Mouse (Mus musculus) stomach, embryonic 14.5 days (tissue): ENCODE measurements around the gene Pptc7. TPM values are rescaled to one million over a fixed set of nuclear protein-coding genes. Genes with fewer than 3 reads are reported as not detected.

Source experiments
- ATAC-seq: fragments of 200-750 bp; cut with Nextera tagmentation; 2 replicates; pipeline ENCODE4 v1.8.0; 2017; ENCODE audit warnings: low read depth, moderate TSS enrichment; ENCODE audit not compliant: insufficient number of reproducible peaks, insufficient read depth, low FRiP score
- H3K27ac ChIP-seq: fragments of 300-500 bp; sonication (generic); 2 replicates; pipeline ENCODE4 v1.5.1; 2014; ENCODE audit warnings: mild to moderate bottlenecking, low read length, moderate library complexity, mixed read lengths
- H3K27me3 ChIP-seq: fragments of 300-500 bp; sonication (generic); 2 replicates; pipeline ENCODE4 v1.6.1; 2014; ENCODE audit warnings: low read length, control low read depth, mixed read lengths; ENCODE audit not compliant: control insufficient read depth, insufficient read depth
- H3K36me3 ChIP-seq: fragments of 300-500 bp; sonication (generic); 2 replicates; pipeline ENCODE4 v1.6.1; 2014; ENCODE audit warnings: mild to moderate bottlenecking, control low read depth, low read length, moderate library complexity, mixed read lengths; ENCODE audit not compliant: control insufficient read depth, insufficient read depth
- H3K4me1 ChIP-seq: fragments of 300-500 bp; sonication (generic); 2 replicates; pipeline ENCODE4 v1.6.1; 2014; ENCODE audit warnings: low read length, control low read depth, mixed read lengths; ENCODE audit not compliant: control insufficient read depth, insufficient read depth
- H3K4me2 ChIP-seq: fragments of 300-500 bp; sonication (generic); replicated peaks from 2 replicates; pipeline ENCODE4 v1.6.1; 2014; ENCODE audit warnings: low read depth, low read length, control low read depth
- H3K4me3 ChIP-seq: fragments of 300-500 bp; sonication (generic); 2 replicates; pipeline ENCODE4 v1.5.1; 2014; ENCODE audit warnings: low read depth, low read length, control low read depth
- H3K9ac ChIP-seq: fragments of 300-500 bp; sonication (generic); replicated peaks from 2 replicates; pipeline ENCODE4 v1.6.1; 2014; ENCODE audit warnings: low read depth, mild to moderate bottlenecking, control low read depth, low read length, moderate library complexity, mixed read lengths
- H3K9me3 ChIP-seq: fragments of 300-500 bp; sonication (generic); 2 replicates; pipeline ENCODE4 v1.6.1; 2016; ENCODE audit warnings: low read depth, low read length, control low read depth; ENCODE audit not compliant: control insufficient read depth
- WGBS: fragments of 180-500 bp; shearing (Covaris S2); extraction: QIAGEN DNeasy Blood & Tissue Kit; methylation state at CpG from one replicate; pipeline ENCODE4 v1.1.7; 2014; 5-methylcytosine and 5-hydroxymethylcytosine counted together
- polyA plus RNA-seq: library from polyadenylated mRNA; unstranded; fragments of >200 nt; fragmentation: Nextera tagmentation; extraction: Ambion mirVana; gene quantifications from 2 replicates; pipeline ENCODE4 v1.2.1, GENCODE M21; 2014

Gene Pptc7
- polyA plus RNA-seq, 1 experiment from 2014 or later: 11.3 TPM

DNA sequence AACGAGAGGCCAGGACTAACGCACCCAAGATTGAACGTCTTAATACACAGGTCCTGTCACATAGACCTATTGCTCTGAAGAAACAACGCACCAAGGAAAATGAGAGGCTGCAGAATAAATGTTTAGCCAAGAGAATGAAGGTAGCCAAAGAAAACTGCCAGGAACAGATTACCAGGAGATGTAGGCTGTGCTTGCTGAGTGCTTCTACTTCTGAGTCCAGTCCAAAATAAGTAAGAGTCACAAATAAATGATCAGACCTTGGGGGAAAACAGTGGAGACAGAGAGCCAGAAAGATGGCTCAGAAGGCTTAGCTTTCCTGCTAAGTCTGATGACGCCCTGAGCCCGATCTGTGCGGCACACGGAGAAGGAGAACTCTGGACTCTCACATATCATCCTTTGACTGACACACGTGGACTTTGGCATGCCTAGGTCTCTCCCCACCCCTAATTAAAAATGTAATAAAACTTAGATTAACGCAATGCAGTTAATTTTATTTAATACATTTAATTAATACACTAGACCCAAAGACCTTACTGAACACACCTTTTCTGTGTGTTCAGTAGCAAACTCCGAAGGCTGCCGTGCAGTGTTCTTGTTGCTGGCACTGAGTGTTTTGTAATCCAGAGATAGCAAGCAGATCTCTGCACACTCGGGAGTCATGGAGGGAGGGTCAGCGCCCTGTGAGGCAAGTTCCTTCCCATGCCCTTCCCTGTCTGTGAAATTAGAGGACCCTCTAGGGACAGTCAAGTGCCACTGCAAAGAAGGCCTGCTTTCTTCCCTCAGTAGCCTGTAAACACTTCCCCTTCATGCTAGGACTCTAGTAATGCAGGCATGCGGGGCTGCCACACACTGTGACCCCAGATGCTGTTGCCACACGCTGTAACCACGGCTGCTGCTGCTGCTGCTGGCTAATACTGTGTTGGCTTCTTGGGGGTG lies 18.9 kb downstream of the Pptc7 start:
- Histone ChIP-seq H3K4me2 (no peak overlapping the region), H3K9ac (no peak overlapping the region), H3K4me3 (no peak overlapping the region), H3K4me1 (peaks cover 16% of the 10 kb centered on the region), H3K9me3 (no peaks in the 10 kb centered on the region), H3K27me3 (no peaks in the 10 kb centered on the region), H3K27ac (peak overlapping the region; percentile 12), H3K36me3 (no peaks in the 10 kb centered on the region)
- peak; percentile 23; the same call in 1 of the 2 replicates for ATAC-seq
- WGBS: 67% methylated on average over 17 of the region's 17 CpGs

GRCm38 (mm10) chr5:122303937-122304336 lies 19.8 kb downstream of the Pptc7 start:
- H3K36me3 ChIP-seq: no peaks in the 10 kb centered on the region
- no peaks in the 10 kb centered on the region for H3K27me3 ChIP-seq
- 62% methylated on average over 7 of the region's 7 CpGs for WGBS
- H3K9me3 ChIP-seq: no peaks in the 10 kb centered on the region
- H3K4me1 ChIP-seq: peaks cover 16% of the 10 kb centered on the region
- ATAC-seq: no peak
- peak overlapping the region; percentile 12 for H3K27ac ChIP-seq
- no peak overlapping the region for H3K9ac ChIP-seq
- no peak overlapping the region for H3K4me2 ChIP-seq
- H3K4me3 ChIP-seq: no peak overlapping the region

- H3K27ac ChIP-seq: peak overlapping the region; percentile 12; the same call in 1 of the 2 replicates
- ATAC-seq: no peak
- no peaks in the 10 kb centered on the region for H3K36me3 ChIP-seq
- H3K9ac ChIP-seq: no peak overlapping the region
- peaks cover 16% of the 10 kb centered on the region for H3K4me1 ChIP-seq
- no peak overlapping the region for H3K4me2 ChIP-seq
- H3K27me3 ChIP-seq: no peaks in the 10 kb centered on the region
- no peak overlapping the region for H3K4me3 ChIP-seq
- 69% methylated on average over 6 of the region's 6 CpGs for WGBS
- no peaks in the 10 kb centered on the region for H3K9me3 ChIP-seq
Observed at GRCm38 (mm10) chr5:122304541-122304940, 20.4 kb downstream of the Pptc7 start.

DNA sequence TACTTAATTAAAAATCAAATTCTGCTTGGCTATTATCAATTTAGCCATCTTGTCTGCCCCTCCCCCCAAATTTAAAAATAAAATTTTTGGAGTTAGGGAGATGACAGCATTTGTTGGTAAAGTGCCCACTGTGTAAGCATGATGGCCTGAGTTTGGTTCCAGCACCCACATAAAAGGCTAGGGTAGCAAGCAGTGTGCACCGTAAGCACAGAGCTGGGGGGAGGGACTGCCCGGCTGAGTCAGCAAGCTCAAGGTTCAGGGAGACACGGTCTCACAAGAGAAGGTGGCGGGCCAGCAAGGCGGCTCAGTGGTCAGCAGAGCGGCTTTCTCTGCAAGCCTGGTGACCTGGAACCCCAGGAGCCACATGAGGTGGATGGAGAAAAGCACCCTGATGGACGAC lies 21.3 kb downstream of the Pptc7 start:
- Histone ChIP-seq H3K9ac (no peak overlapping the region), H3K27me3 (no peaks in the 10 kb centered on the region), H3K27ac (no peak overlapping the region), H3K4me3 (no peak overlapping the region), H3K36me3 (no peaks in the 10 kb centered on the region), H3K4me1 (peaks cover 16% of the 10 kb centered on the region), H3K9me3 (no peaks in the 10 kb centered on the region), H3K4me2 (no peak overlapping the region)
- WGBS: 89% methylated on average over 7 of the region's 7 CpGs
- ATAC-seq: no peak

GRCm38 (mm10) chr5:122306536-122306935 lies 22.4 kb downstream of the Pptc7 start:
- Histone ChIP-seq H3K4me2 (no peak overlapping the region), H3K27ac (no peak overlapping the region), H3K4me1 (peaks cover 16% of the 10 kb centered on the region), H3K4me3 (no peak overlapping the region), H3K9me3 (no peaks in the 10 kb centered on the region), H3K36me3 (0 out of 2 replicates have a peak, but pooled peaks cover 7% of the 10 kb centered on the region), H3K9ac (no peak overlapping the region), H3K27me3 (no peaks in the 10 kb centered on the region)
- WGBS: 88% methylated on average over 3 of the region's 3 CpGs
- no peak for ATAC-seq

- Histone ChIP-seq H3K4me3 (no peak overlapping the region), H3K9me3 (no peaks in the 10 kb centered on the region)
Observed at GRCm38 (mm10) chr5:122310699-122311098, 26.5 kb downstream of the Pptc7 start.

DNA sequence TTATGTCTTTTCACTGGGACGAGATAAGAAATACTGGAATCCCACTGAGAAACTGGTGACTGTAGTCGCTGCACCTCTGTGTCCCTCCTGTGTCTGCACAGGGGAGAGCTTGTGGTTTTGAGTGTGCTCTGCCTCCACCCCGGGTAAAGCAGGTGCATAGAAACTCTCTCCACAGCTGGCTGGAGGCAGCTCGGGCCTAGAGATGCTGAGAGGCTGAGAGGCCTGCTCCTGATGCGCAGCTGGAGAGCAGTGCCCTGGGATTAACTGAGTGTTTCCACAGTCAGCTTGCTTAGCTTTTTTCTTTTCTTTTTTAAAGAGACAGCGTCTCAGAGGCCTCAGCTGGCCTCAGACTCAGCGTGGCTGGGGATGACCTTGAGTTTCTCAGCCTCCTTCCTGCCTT lies 27.5 kb downstream of the Pptc7 start:
- Histone ChIP-seq H3K9ac (no peak overlapping the region), H3K4me1 (0 out of 2 replicates have a peak, but pooled peaks cover 3% of the 10 kb centered on the region), H3K4me3 (no peak overlapping the region), H3K9me3 (no peaks in the 10 kb centered on the region), H3K27me3 (no peaks in the 10 kb centered on the region), H3K4me2 (no peak overlapping the region), H3K36me3 (peaks cover 14% of the 10 kb centered on the region; the same call in 1 of the 2 replicates), H3K27ac (no peak overlapping the region)
- no peak for ATAC-seq
- 66% methylated on average over 7 of the region's 7 CpGs for WGBS

More at GRCm38 (mm10) chr5:122310699-122311098, 26.5 kb downstream of the Pptc7 start:
- H3K9ac ChIP-seq: no peak overlapping the region
- no peak overlapping the region for H3K4me2 ChIP-seq
- H3K27ac ChIP-seq: no peak overlapping the region
- no peaks in the 10 kb centered on the region for H3K27me3 ChIP-seq
- WGBS: 87% methylated on average over 8 of the region's 8 CpGs
- H3K4me1 ChIP-seq: 0 out of 2 replicates have a peak, but pooled peaks cover 3% of the 10 kb centered on the region
- ATAC-seq: no peak
- 0 out of 2 replicates have a peak, but pooled peaks cover 14% of the 10 kb centered on the region for H3K36me3 ChIP-seq

GRCm38 (mm10) chr5:122312346-122312745 lies 28.2 kb downstream of the Pptc7 start:
- ATAC-seq: no peak
- peaks cover 14% of the 10 kb centered on the region; the same call in 1 of the 2 replicates for H3K36me3 ChIP-seq

More at GRCm38 (mm10) chr5:122312346-122312745, 28.2 kb downstream of the Pptc7 start:
- 93% methylated on average over 4 of the region's 4 CpGs for WGBS
- no peak overlapping the region for H3K27ac ChIP-seq
- 0 out of 2 replicates have a peak, but pooled peaks cover 3% of the 10 kb centered on the region for H3K4me1 ChIP-seq
- H3K27me3 ChIP-seq: no peaks in the 10 kb centered on the region
- H3K9ac ChIP-seq: no peak overlapping the region
- H3K4me2 ChIP-seq: no peak overlapping the region
- no peaks in the 10 kb centered on the region for H3K9me3 ChIP-seq
- H3K4me3 ChIP-seq: no peak overlapping the region
